Mouse (Mus musculus) embryonic facial prominence, embryonic 13.5 days (tissue): Measurements from ENCODE around the gene Psg27. TPM values are rescaled to one million over a fixed set of nuclear protein-coding genes. Genes with fewer than 3 reads are reported as not detected.
"Not testable (repeated sequence)": the region's sequence is repeated elsewhere in the genome, so short reads cannot be mapped to it uniquely, and the experiment has no call there.

ENCODE experiments used
- ATAC-seq: fragments of 200-750 bp; cut with Nextera tagmentation; 2 replicates; pipeline ENCODE4 v1.8.0; 2017; ENCODE audit warnings: low read depth; ENCODE audit not compliant: insufficient number of reproducible peaks, insufficient read depth, low FRiP score, low TSS enrichment
- H3K27ac ChIP-seq: fragments of 300-500 bp; sonication (generic); 2 replicates; pipeline ENCODE4 v1.5.1; 2015; ENCODE audit warnings: moderate library complexity, mild to moderate bottlenecking, inconsistent platforms
- H3K27me3 ChIP-seq: fragments of 300-500 bp; sonication (generic); 2 replicates; pipeline ENCODE4 v1.6.1; 2015; ENCODE audit warnings: mild to moderate bottlenecking, inconsistent platforms
- H3K36me3 ChIP-seq: fragments of 300-500 bp; sonication (generic); 2 replicates; pipeline ENCODE4 v1.6.1; 2015; ENCODE audit warnings: mild to moderate bottlenecking, inconsistent platforms
- H3K4me1 ChIP-seq: fragments of 300-500 bp; sonication (generic); 2 replicates; pipeline ENCODE4 v1.6.1; 2015; ENCODE audit warnings: inconsistent platforms
- H3K4me2 ChIP-seq: fragments of 300-500 bp; sonication (generic); 2 replicates; pipeline ENCODE4 v1.6.1; 2015; ENCODE audit warnings: moderate library complexity, mild to moderate bottlenecking, inconsistent platforms
- H3K4me3 ChIP-seq: fragments of 300-500 bp; sonication (generic); 2 replicates; pipeline ENCODE4 v1.5.1; 2015; ENCODE audit warnings: mild to moderate bottlenecking, inconsistent platforms
- H3K9ac ChIP-seq: fragments of 300-500 bp; sonication (generic); 2 replicates; pipeline ENCODE4 v1.6.1; 2015; ENCODE audit warnings: mild to moderate bottlenecking, inconsistent platforms
- H3K9me3 ChIP-seq: fragments of 300-500 bp; sonication (generic); 2 replicates; pipeline ENCODE4 v1.6.1; 2016; ENCODE audit warnings: inconsistent platforms
- WGBS: fragments of 180-500 bp; shearing (Covaris S2); methylation state at CpG from one replicate; pipeline ENCODE4 v1.1.7; 2015; ENCODE audit warnings: mixed read lengths; 5-methylcytosine and 5-hydroxymethylcytosine counted together
- polyA plus RNA-seq: library from polyadenylated mRNA; unstranded; fragments of >200 nt; fragmentation: Nextera tagmentation; extraction: Ambion mirVana; gene quantifications from 2 replicates; pipeline ENCODE4 v1.2.1, GENCODE M21; 2015

Gene Psg27
- not detected in 2 replicates for polyA plus RNA-seq

DNA sequence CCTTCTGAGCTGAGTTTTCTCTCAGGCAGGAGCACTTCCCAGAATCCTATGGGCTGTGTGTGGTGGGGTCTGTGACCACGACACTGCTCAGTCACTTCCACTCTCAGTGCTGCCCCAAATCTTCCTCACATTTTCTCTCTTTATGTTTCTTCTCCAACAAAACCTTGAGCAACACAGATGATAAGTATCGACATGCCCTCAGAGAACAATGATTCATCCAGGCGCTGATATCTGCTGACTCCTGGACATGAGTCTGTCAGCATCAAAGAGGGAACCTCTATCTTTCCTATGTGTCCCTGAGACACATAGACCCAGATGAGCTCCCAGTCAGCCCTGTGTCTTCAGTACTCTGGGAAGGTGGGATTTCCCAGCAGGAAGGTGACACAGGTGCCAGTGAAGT is at the start of gene Psg27:
Gene Psg27, minus strand, starts transcription at position 101 of the 400 bp plus-strand sequence.
- no peak within 1 kb of the TSS for H3K9ac ChIP-seq
- no peaks in the 10 kb centered on the region for H3K36me3 ChIP-seq
- WGBS = 84% methylated on average over 3 of the region's 3 CpGs
- H3K4me1 ChIP-seq = no peaks in the 10 kb centered on the region
- no peak for ATAC-seq
- no peak within 1 kb of the TSS for H3K27ac ChIP-seq
- H3K4me2 ChIP-seq = no peak within 1 kb of the TSS
- H3K4me3 ChIP-seq = no peak within 1 kb of the TSS
- H3K9me3 ChIP-seq = no peaks in the 10 kb centered on the region
- H3K27me3 ChIP-seq = no peaks in the 10 kb centered on the region

GRCm38 (mm10) chr7:18616401-18616800 is 49.3 kb upstream of the Psg27 start, which contains the start of gene Psg23:
Psg23 (minus strand) TSS chr7:18616501.
- WGBS = 55% methylated on average over 2 of the region's 2 CpGs
- not testable (repeated sequence) for H3K4me3 ChIP-seq, H3K4me1 ChIP-seq, H3K27me3 ChIP-seq, ATAC-seq, H3K9ac ChIP-seq, H3K36me3 ChIP-seq, H3K9me3 ChIP-seq, H3K4me2 ChIP-seq, H3K27ac ChIP-seq

DNA sequence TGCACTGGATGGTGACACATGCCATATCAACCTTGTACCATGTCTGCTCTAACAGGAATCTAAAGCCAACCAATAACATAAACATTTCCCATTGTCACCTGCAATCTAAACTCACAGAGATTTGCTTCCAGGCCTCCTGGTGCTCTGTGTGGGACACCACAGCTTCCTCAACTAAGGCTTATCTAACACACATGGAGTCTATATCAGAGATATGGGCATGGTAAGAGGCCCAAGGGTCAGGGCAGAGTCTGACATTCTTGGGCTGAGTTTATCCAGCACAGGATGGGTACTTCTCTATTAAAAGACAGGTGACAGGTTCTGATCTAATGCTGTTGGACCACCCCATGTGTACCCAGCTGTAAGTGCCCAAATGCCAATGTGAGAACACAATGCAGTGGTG is 7.3 kb downstream of the Psg27 start:
- Histone ChIP-seq H3K9me3 (no peaks in the 10 kb centered on the region), H3K9ac (no peak overlapping the region), H3K27ac (no peak overlapping the region), H3K4me2 (no peak overlapping the region), H3K4me1 (no peaks in the 10 kb centered on the region), H3K4me3 (no peak overlapping the region), H3K36me3 (no peaks in the 10 kb centered on the region), H3K27me3 (no peaks in the 10 kb centered on the region)
- no peak for ATAC-seq

- not testable (repeated sequence) for H3K4me2 ChIP-seq, H3K4me1 ChIP-seq, H3K36me3 ChIP-seq, H3K27ac ChIP-seq, H3K9ac ChIP-seq, ATAC-seq, H3K9me3 ChIP-seq, H3K4me3 ChIP-seq, H3K27me3 ChIP-seq
- 78% methylated on average over 3 of the region's 3 CpGs for WGBS
Observed at GRCm38 (mm10) chr7:18555751-18556150, 11.4 kb downstream of the Psg27 start.

DNA sequence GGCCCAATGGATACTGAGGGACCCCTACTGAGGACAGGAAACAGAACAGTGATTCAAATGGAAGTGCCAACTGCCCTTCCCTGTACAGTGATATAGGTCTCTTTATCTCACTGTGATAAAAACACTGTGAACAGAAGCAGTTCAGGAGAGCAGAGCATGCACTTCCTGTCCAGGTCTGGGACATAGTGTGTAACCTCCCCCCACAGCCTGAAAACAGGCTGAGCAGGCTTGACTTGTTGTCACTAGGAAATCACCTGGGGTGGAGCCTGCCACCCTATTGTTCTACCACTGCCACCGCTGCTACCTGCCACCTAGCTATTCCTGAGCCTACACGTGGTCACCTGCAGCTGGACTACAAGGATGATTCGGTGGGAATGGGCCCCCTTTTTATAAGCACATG is 33.7 kb downstream of the Psg27 start:
- H3K4me2 ChIP-seq = no peak overlapping the region
- no peak overlapping the region for H3K4me3 ChIP-seq
- no peaks in the 10 kb centered on the region for H3K4me1 ChIP-seq
- H3K9ac ChIP-seq = no peak overlapping the region
- H3K27me3 ChIP-seq = no peaks in the 10 kb centered on the region
- no peaks in the 10 kb centered on the region for H3K36me3 ChIP-seq
- H3K27ac ChIP-seq = no peak overlapping the region
- no peaks in the 10 kb centered on the region for H3K9me3 ChIP-seq
- 36% methylated on average over 3 of the region's 3 CpGs for WGBS
- no peak for ATAC-seq

- ATAC-seq = no peak
- no peak within 1 kb of the TSS for H3K9ac ChIP-seq
- H3K4me1 ChIP-seq = no peaks in the 10 kb centered on the region
- no peaks in the 10 kb centered on the region for H3K9me3 ChIP-seq
- 80% methylated on average over 1 of the region's 1 CpGs for WGBS
- no peaks in the 10 kb centered on the region for H3K27me3 ChIP-seq
- no peak within 1 kb of the TSS for H3K27ac ChIP-seq
- no peak within 1 kb of the TSS for H3K4me2 ChIP-seq
- H3K36me3 ChIP-seq = no peaks in the 10 kb centered on the region
- no peak within 1 kb of the TSS for H3K4me3 ChIP-seq
Observed at GRCm38 (mm10) chr7:18532169-18532568, 34.9 kb downstream of the Psg27 start, which contains the start of gene Psg25. Psg25 (minus strand) TSS chr7:18532269.

DNA sequence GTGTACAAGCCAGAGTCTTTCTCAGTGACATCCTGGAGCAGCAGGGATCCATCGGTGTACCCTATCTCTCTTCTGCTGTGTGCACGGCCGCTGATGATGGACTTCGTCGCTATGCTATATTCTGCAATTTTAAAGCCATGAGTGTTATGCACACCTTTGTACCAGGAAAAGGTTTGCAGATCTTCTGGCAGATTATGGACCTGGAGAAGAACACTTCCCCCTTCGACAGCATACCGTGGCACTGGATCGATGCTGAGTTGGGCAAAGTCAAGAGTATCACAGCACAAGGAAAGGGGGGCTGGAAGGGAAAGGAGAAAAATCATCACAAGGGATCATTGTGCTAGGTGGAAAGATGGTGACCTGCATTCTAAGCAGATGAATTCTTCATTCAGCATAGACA is 42.4 kb downstream of the Psg27 start:
- Histone ChIP-seq H3K27ac (no peak overlapping the region), H3K4me1 (no peaks in the 10 kb centered on the region), H3K9ac (no peak overlapping the region), H3K4me2 (no peak overlapping the region), H3K36me3 (no peaks in the 10 kb centered on the region), H3K4me3 (no peak overlapping the region), H3K9me3 (no peaks in the 10 kb centered on the region), H3K27me3 (no peaks in the 10 kb centered on the region)
- 97% methylated on average over 8 of the region's 8 CpGs for WGBS
- no peak for ATAC-seq

- H3K9me3 ChIP-seq, H3K27ac ChIP-seq, ATAC-seq, H3K27me3 ChIP-seq, H3K4me2 ChIP-seq, H3K9ac ChIP-seq, H3K4me3 ChIP-seq, H3K4me1 ChIP-seq, H3K36me3 ChIP-seq: not testable (repeated sequence)
Observed at GRCm38 (mm10) chr7:18512848-18513247, 54.3 kb downstream of the Psg27 start.

GRCm38 (mm10) chr7:18512417-18512816 is 54.7 kb downstream of the Psg27 start:
- H3K4me1 ChIP-seq, H3K4me3 ChIP-seq, H3K36me3 ChIP-seq, H3K4me2 ChIP-seq, H3K27me3 ChIP-seq, H3K9me3 ChIP-seq, ATAC-seq, H3K27ac ChIP-seq, H3K9ac ChIP-seq: not testable (repeated sequence)
- 53% methylated on average over 2 of the region's 2 CpGs for WGBS

GRCm38 (mm10) chr7:18511479-18511878 is 55.6 kb downstream of the Psg27 start:
- WGBS = 12% methylated on average over 9 of the region's 9 CpGs
- H3K9me3 ChIP-seq = no peaks in the 10 kb centered on the region
- no peak overlapping the region for H3K9ac ChIP-seq
- H3K4me2 ChIP-seq = no peak overlapping the region
- H3K4me3 ChIP-seq = no peak overlapping the region
- H3K4me1 ChIP-seq = no peaks in the 10 kb centered on the region
- no peaks in the 10 kb centered on the region for H3K36me3 ChIP-seq
- no peaks in the 10 kb centered on the region for H3K27me3 ChIP-seq
- no peak overlapping the region for H3K27ac ChIP-seq
- no peak for ATAC-seq

Other genes with a start within 250 kb of the Psg27 start
- gene Psg18, start 212.3 kb downstream of the Psg27 start, polyA plus RNA-seq = not detected in 2 replicates
- gene Psg28, start 135.3 kb downstream of the Psg27 start, polyA plus RNA-seq = not detected in 2 replicates
- gene Psg26, start 83.1 kb downstream of the Psg27 start, polyA plus RNA-seq = not detected in 2 replicates
- gene Psg25, start 35.0 kb downstream of the Psg27 start, polyA plus RNA-seq = not detected in 2 replicates
- gene Psg23, start 49.2 kb upstream of the Psg27 start, polyA plus RNA-seq = not detected in 2 replicates
- not detected in 2 replicates for gene Psg21, start 89.4 kb upstream of the Psg27 start, polyA plus RNA-seq
- gene Psg20, start 118.9 kb upstream of the Psg27 start, polyA plus RNA-seq = not detected in 2 replicates
- gene Psg22, start 150.8 kb upstream of the Psg27 start, polyA plus RNA-seq = not detected in 2 replicates
- not detected in 2 replicates for gene Psg19, start 231.2 kb upstream of the Psg27 start, polyA plus RNA-seq